In genomic region chr6:148444796-148445195, GRCm38 (mm10) we compare ENCODE assay signal across 8 mouse cellular contexts. TPM values are rescaled to one million over a fixed set of nuclear protein-coding genes. Genes with fewer than 3 reads are reported as not detected.
DNase-seq lines count a peak whose midpoint lies in the region; ATAC-seq and TF ChIP-seq lines count a peak whose summit lies in the region.

No protein-coding gene starts in this region.

- WGBS in embryonic facial prominence, embryonic 13.5 days: 2% methylated on average over 9 of the region's 9 CpGs
- WGBS in hindbrain, embryonic 16.5 days: 2% methylated on average over 9 of the region's 9 CpGs
- whole genome bisulfite sequencing in midbrain, embryonic 15.5 days: 5% methylated on average over 9 of the region's 9 CpGs

- H3K36me3 ChIP-seq in embryonic facial prominence, embryonic 13.5 days: no peaks in the 10 kb centered on the region
- no peaks in the 10 kb centered on the region for H3K36me3 ChIP-seq in hindbrain, embryonic 16.5 days (ENCODE audit: control insufficient read depth, insufficient read depth, low read length)
- no peaks in the 10 kb centered on the region for H3K36me3 ChIP-seq in midbrain, embryonic 15.5 days (replicated peaks)

- DNase-seq in layer of hippocampus, adult 2 months (ENCODE audit: low spot score in 2 of 2): no peak
- no peak for DNase-seq in layer of hippocampus, postnatal 25 days (ENCODE audit: extremely low spot score in 1 of 2, low spot score in 1 of 2)
- no peak for DNase-seq in ovary, postnatal 36 days (ENCODE audit: low spot score)
- no peak for DNase-seq in layer of hippocampus, postnatal 36 days
- DNase-seq in spleen, adult 12 weeks (ENCODE audit: low spot score): no peak

- no peak for TF ChIP-seq CTCF in layer of hippocampus, adult 2 months (conservative IDR thresholded peaks at IDR 0.05)

- H3K4me2 ChIP-seq in embryonic facial prominence, embryonic 13.5 days: peak overlapping the region; percentile 98
- peak overlapping the region; percentile 86 for H3K4me2 ChIP-seq in hindbrain, embryonic 16.5 days (ENCODE audit: low read length)
- H3K4me2 ChIP-seq in midbrain, embryonic 15.5 days: peak overlapping the region; percentile 83

- H3K27me3 ChIP-seq in embryonic facial prominence, embryonic 13.5 days: peaks cover 60% of the 10 kb centered on the region
- H3K27me3 ChIP-seq in hindbrain, embryonic 16.5 days (replicated peaks; ENCODE audit: control insufficient read depth, insufficient read depth, low read length): no peaks in the 10 kb centered on the region; the same call in 1 of the 2 replicates
- peaks cover 17% of the 10 kb centered on the region; the same call in 1 of the 2 replicates for H3K27me3 ChIP-seq in midbrain, embryonic 15.5 days (replicated peaks)

- H3K4me3 ChIP-seq in layer of hippocampus, adult 2 months: peak overlapping the region; percentile 88
- H3K4me3 ChIP-seq in embryonic facial prominence, embryonic 13.5 days: peak overlapping the region; percentile 64
- H3K4me3 ChIP-seq in hindbrain, embryonic 16.5 days (ENCODE audit: low read length): peak overlapping the region; percentile 84
- H3K4me3 ChIP-seq in midbrain, embryonic 15.5 days: peak overlapping the region; percentile 76

- H3K4me1 ChIP-seq in embryonic facial prominence, embryonic 13.5 days: peaks cover 24% of the 10 kb centered on the region
- H3K4me1 ChIP-seq in hindbrain, embryonic 16.5 days (ENCODE audit: control insufficient read depth, insufficient read depth, low read depth, low read length): peaks cover 14% of the 10 kb centered on the region
- peaks cover 30% of the 10 kb centered on the region for H3K4me1 ChIP-seq in midbrain, embryonic 15.5 days

- H3K9me3 ChIP-seq in embryonic facial prominence, embryonic 13.5 days: 0 out of 2 replicates have a peak, but pooled peaks cover 3% of the 10 kb centered on the region
- H3K9me3 ChIP-seq in hindbrain, embryonic 16.5 days (ENCODE audit: control insufficient read depth, low read length): peaks cover 3% of the 10 kb centered on the region; the same call in 1 of the 2 replicates
- no peaks in the 10 kb centered on the region for H3K9me3 ChIP-seq in midbrain, embryonic 15.5 days

- peak overlapping the region; percentile 91 for H3K27ac ChIP-seq in layer of hippocampus, adult 2 months
- no peak overlapping the region for H3K27ac ChIP-seq in embryonic facial prominence, embryonic 13.5 days
- H3K27ac ChIP-seq in hindbrain, embryonic 16.5 days (ENCODE audit: low read depth, low read length): peak overlapping the region; percentile 75
- H3K27ac ChIP-seq in midbrain, embryonic 15.5 days: peak overlapping the region; percentile 76; the same call in 1 of the 2 replicates

- no peak for ATAC-seq in embryonic facial prominence, embryonic 13.5 days (ENCODE audit: insufficient number of reproducible peaks, insufficient read depth, low FRiP score, low TSS enrichment, low read depth)
- no peak for ATAC-seq in hindbrain, embryonic 16.5 days
- no peak for ATAC-seq in midbrain, embryonic 15.5 days (replicated peaks)

- H3K9ac ChIP-seq in embryonic facial prominence, embryonic 13.5 days: peak overlapping the region; percentile 80
- peak overlapping the region; percentile 89 for H3K9ac ChIP-seq in hindbrain, embryonic 16.5 days (ENCODE audit: low read depth, low read length)
- H3K9ac ChIP-seq in midbrain, embryonic 15.5 days: peak overlapping the region; percentile 62

RNA-seq across cellular contexts. Expression of gene Tmtc1, which starts 0.6 kb away (rescaled TPM):
- total RNA-seq in layer of hippocampus, adult 2 months (2021): 10 to 100 TPM; 39.8 to 42.0 TPM
- 10 to 100 TPM; 32.5 to 33.4 TPM for total RNA-seq in layer of hippocampus, postnatal 25 days (2021)
- polyA plus RNA-seq in embryonic facial prominence, embryonic 13.5 days (2015; fragmentation: Nextera tagmentation; extraction: Ambion mirVana): 1.7 TPM in 2 replicates
- 2.4 and 2.9 TPM in 2 replicates for polyA plus RNA-seq in hindbrain, embryonic 16.5 days (2015; fragmentation: Nextera tagmentation; extraction: Ambion mirVana)
- 2.1 and 2.3 TPM in 2 replicates for polyA plus RNA-seq in midbrain, embryonic 15.5 days (2015; fragmentation: Nextera tagmentation; extraction: Ambion mirVana)
- 10 to 100 TPM; 36.9 to 43.8 TPM for total RNA-seq in layer of hippocampus, postnatal 36 days (2021)
